Mouse (Mus musculus) liver, embryonic 16.5 days (tissue): ENCODE measurements at regions not wholly inside any gene's neighbourhood (a gene's known extent, or its start where the extent isn't known, plus 50 kb on each side); places are given as distances from the start of the nearest gene placed in this dataset.

Experiments used
- ATAC-seq: fragments of 200-750 bp; cut with Nextera tagmentation; 2 replicates; pipeline ENCODE4 v1.8.0; 2017; ENCODE audit warnings: low read depth, mild to moderate bottlenecking, moderate number of reproducible peaks, moderate library complexity
- H3K27ac ChIP-seq: fragments of 300-500 bp; sonication (generic); 2 replicates; pipeline ENCODE4 v1.5.1; 2014; ENCODE audit warnings: mild to moderate bottlenecking, low read length
- H3K27me3 ChIP-seq: fragments of 300-500 bp; sonication (generic); 2 replicates; pipeline ENCODE4 v1.6.1; 2014; ENCODE audit warnings: low read depth, low read length, mixed read lengths; ENCODE audit not compliant: control insufficient read depth, insufficient read depth
- H3K36me3 ChIP-seq: fragments of 300-500 bp; sonication (generic); 2 replicates; pipeline ENCODE4 v1.6.1; 2014; ENCODE audit warnings: mild to moderate bottlenecking; ENCODE audit not compliant: control insufficient read depth, insufficient read depth
- H3K4me1 ChIP-seq: fragments of 300-500 bp; sonication (generic); 2 replicates; pipeline ENCODE4 v1.6.1; 2014; ENCODE audit warnings: low read depth, low read length, mixed read lengths; ENCODE audit not compliant: control insufficient read depth
- H3K4me2 ChIP-seq: fragments of 300-500 bp; sonication (generic); 2 replicates; pipeline ENCODE4 v1.6.1; 2014; ENCODE audit warnings: low read depth, low read length, mixed read lengths
- H3K4me3 ChIP-seq: fragments of 300-500 bp; sonication (generic); 2 replicates; pipeline ENCODE4 v1.5.1; 2014; ENCODE audit warnings: low read depth, mild to moderate bottlenecking, low read length
- H3K9ac ChIP-seq: fragments of 300-500 bp; sonication (generic); 2 replicates; pipeline ENCODE4 v1.6.1; 2014; ENCODE audit warnings: low read depth, low read length
- H3K9me3 ChIP-seq: fragments of 300-500 bp; sonication (generic); replicated peaks from 2 replicates; pipeline ENCODE4 v1.6.1; 2016; ENCODE audit warnings: low read length; ENCODE audit not compliant: control insufficient read depth
- WGBS: fragments of 180-500 bp; shearing (Covaris S2); extraction: QIAGEN DNeasy Blood & Tissue Kit; methylation state at CpG from one replicate; pipeline ENCODE4 v1.1.7; 2014; ENCODE audit not compliant: insufficient replicate concordance; 5-methylcytosine and 5-hydroxymethylcytosine counted together

DNA sequence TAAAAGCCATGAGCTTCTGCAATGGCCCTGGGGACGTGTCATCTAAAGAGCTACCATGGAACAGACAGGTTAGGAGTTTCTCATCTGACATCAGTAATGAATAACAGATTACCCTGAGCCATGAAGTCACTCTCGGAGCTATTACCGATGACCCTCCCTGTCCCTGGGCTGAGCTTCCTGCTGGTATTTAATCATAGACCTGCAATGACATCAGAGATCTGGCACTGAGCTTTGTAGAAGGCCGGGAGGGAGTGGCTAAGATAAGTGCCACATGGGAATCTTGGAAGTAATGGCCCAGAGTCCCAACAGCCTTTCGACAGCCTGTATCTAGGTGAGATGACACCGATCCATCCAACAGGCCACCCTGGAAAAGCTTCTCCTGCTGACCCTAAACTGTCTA is 271.3 kb upstream of the Nfe2l3 start:
- H3K9me3 ChIP-seq, result no peaks in the 10 kb centered on the region
- WGBS, result 65% methylated on average over 6 of the region's 6 CpGs

GRCm38 (mm10) chr6:51162208-51163082 is 270.0 kb upstream of the Nfe2l3 start:
- Histone ChIP-seq H3K36me3 (no peaks in the 10 kb centered on the region), H3K9me3 (no peaks in the 10 kb centered on the region), H3K9ac (no peak overlapping the region), H3K27me3 (no peaks in the 10 kb centered on the region), H3K4me1 (no peaks in the 10 kb centered on the region), H3K4me2 (no peak overlapping the region), H3K4me3 (no peak overlapping the region), H3K27ac (no peak overlapping the region)
- 62% methylated on average over 14 of the region's 14 CpGs for WGBS
- no peak for ATAC-seq

More for the DNA sequence above, 271.3 kb upstream of the Nfe2l3 start:
- no peak for ATAC-seq
- Histone ChIP-seq H3K9ac (no peak overlapping the region), H3K4me3 (no peak overlapping the region), H3K4me1 (no peaks in the 10 kb centered on the region), H3K27me3 (no peaks in the 10 kb centered on the region), H3K27ac (no peak overlapping the region), H3K4me2 (no peak overlapping the region), H3K36me3 (no peaks in the 10 kb centered on the region)

DNA sequence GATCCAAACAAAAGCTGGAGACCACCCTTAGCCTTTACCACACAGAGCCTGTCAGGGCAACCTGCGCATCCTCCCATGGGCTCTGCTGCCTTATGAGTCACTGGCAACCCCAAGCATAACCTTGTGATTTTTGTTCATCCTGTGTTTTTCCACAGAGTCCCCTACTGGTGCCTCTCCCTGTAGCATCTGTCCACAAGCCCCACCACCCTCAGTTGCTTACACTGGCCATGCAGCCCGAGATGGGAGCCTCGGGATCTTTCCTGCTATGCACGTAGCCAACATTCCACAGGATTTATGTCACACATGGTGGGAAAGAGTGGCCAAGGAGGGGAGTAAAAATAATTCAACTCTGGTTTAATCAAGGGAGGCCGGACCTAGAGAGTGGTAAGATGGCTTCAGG is 269.2 kb upstream of the Nfe2l3 start:
- no peak for ATAC-seq

DNA sequence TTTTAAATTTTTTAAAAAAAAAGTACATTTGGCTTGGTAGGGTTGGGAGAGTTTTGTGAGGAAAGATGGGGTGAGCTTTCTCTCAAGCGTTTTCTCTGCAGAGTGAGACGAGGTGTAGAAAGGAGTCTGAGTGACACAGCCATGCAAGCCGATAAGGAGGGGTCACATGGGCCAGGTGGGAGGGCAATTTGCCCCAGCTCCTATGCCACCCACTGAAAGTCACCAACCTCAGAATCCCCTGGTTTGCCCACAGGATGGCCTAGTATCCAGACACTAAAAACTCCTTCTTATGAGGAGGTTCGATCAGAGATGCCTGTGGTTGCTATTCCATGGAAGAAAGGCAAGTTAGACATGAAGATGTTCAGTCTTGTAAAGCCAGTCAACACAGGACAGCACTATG is 268.6 kb upstream of the Nfe2l3 start:
- WGBS, result 61% methylated on average over 4 of the region's 4 CpGs
- H3K9me3 ChIP-seq, result no peaks in the 10 kb centered on the region
- H3K4me1 ChIP-seq, result peaks cover 5% of the 10 kb centered on the region; the same call in 1 of the 2 replicates
- H3K9ac ChIP-seq, result no peak overlapping the region
- no peak overlapping the region for H3K27ac ChIP-seq
- H3K4me3 ChIP-seq, result no peak overlapping the region
- ATAC-seq, result no peak
- peaks cover 12% of the 10 kb centered on the region for H3K27me3 ChIP-seq
- H3K4me2 ChIP-seq, result no peak overlapping the region
- H3K36me3 ChIP-seq, result no peaks in the 10 kb centered on the region

More for the DNA sequence above, 269.2 kb upstream of the Nfe2l3 start:
- 53% methylated on average over 5 of the region's 5 CpGs for WGBS
- H3K4me2 ChIP-seq, result no peak overlapping the region
- no peaks in the 10 kb centered on the region for H3K4me1 ChIP-seq
- peaks cover 6% of the 10 kb centered on the region for H3K27me3 ChIP-seq
- H3K9ac ChIP-seq, result no peak overlapping the region
- no peak overlapping the region for H3K27ac ChIP-seq
- H3K4me3 ChIP-seq, result no peak overlapping the region
- H3K36me3 ChIP-seq, result no peaks in the 10 kb centered on the region
- no peaks in the 10 kb centered on the region for H3K9me3 ChIP-seq

DNA sequence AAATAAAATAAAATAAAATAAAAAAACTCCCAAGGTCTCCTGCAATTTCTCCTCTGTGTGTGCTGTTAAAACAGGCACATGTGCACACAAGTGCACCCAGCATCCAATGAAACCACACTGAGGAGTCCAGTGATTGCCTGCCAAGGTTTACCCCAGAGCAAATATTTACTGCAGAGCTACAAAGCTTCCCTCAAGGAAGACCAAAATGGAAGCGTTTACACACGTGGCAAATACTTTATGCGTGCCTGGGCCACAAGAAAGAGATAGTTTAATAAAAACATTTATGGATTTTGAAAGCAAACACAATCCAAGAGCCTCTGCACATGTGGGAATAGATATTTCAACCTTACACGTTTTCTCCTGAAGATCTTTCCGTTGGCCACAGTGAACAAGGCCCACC is 265.4 kb upstream of the Nfe2l3 start:
- Histone ChIP-seq H3K9ac (no peak overlapping the region), H3K27me3 (peaks cover 31% of the 10 kb centered on the region), H3K9me3 (no peaks in the 10 kb centered on the region; the same call in 1 of the 2 replicates), H3K27ac (no peak overlapping the region), H3K4me2 (no peak overlapping the region), H3K4me3 (no peak overlapping the region), H3K4me1 (peaks cover 14% of the 10 kb centered on the region), H3K36me3 (no peaks in the 10 kb centered on the region)
- 67% methylated on average over 5 of the region's 5 CpGs for WGBS
- no peak for ATAC-seq

- peak overlapping the region; percentile 60; the same call in 1 of the 2 replicates for H3K4me2 ChIP-seq
- H3K4me1 ChIP-seq, result peaks cover 14% of the 10 kb centered on the region
- H3K27me3 ChIP-seq, result peaks cover 42% of the 10 kb centered on the region
- 4% methylated on average over 11 of the region's 11 CpGs for WGBS
- no peak overlapping the region for H3K27ac ChIP-seq
- no peaks in the 10 kb centered on the region; the same call in 1 of the 2 replicates for H3K9me3 ChIP-seq
- ATAC-seq, result peak; percentile 18; the same call in 1 of the 2 replicates
- no peak overlapping the region for H3K9ac ChIP-seq
- no peaks in the 10 kb centered on the region for H3K36me3 ChIP-seq
- 0 out of 2 replicates have a peak overlapping the region, but pooled peaks have one; percentile 6 for H3K4me3 ChIP-seq
Measured at GRCm38 (mm10) chr6:51168048-51168447, 264.4 kb upstream of the Nfe2l3 start.

DNA sequence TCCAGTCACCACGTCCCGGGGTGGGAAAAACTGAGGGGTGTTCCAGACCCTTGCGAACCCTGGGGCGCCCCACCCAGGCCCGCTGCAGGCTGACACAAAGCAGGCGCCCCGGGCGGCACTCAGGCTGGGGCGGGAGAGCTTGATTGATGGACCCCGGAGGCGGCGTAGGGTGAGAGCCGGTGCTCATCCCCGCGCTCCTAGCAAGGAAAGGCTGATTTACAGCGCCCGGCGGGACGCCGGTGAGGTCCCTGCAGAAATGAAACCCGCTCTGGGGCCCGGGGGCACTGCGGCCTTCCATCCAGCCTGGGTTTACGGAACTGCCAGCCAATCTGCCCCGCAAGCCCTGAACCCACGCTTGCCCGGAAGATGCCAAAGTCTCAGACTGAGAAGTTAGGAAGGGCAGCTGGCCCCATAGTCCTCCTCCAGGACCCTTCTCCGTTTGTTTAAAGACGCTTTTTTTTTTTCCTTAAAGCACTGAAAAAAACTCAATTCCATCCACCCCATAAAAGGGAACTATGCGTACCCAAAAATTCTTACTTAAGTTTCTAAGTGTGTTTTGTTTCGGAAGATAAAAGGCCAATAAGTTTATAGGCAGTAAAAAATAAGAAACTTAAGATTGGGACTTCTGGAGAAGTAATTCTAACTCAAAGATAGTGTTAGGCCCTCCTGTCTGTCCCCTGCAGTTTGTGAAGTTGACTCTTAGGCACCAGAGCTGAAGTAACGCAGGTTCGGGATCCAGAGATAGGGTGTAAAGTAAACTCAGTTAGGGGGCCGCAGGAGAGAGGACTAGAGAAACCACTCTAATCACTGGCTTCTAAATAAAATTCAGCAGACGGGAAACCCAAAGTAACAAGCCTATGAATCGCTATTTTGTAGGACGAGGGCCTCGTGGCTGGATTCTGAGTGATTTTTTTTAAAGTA is 263.4 kb upstream of the Nfe2l3 start:
- ATAC-seq, result no peak
- Histone ChIP-seq H3K27ac (no peak overlapping the region; the same call in 1 of the 2 replicates), H3K4me2 (peak overlapping the region; percentile 60), H3K4me1 (peaks cover 14% of the 10 kb centered on the region), H3K9ac (peak overlapping the region; percentile 64), H3K4me3 (peak overlapping the region; percentile 59), H3K36me3 (no peaks in the 10 kb centered on the region), H3K27me3 (peaks cover 51% of the 10 kb centered on the region), H3K9me3 (no peaks in the 10 kb centered on the region; the same call in 1 of the 2 replicates)
- WGBS, result 7% methylated on average over 37 of the region's 38 CpGs

DNA sequence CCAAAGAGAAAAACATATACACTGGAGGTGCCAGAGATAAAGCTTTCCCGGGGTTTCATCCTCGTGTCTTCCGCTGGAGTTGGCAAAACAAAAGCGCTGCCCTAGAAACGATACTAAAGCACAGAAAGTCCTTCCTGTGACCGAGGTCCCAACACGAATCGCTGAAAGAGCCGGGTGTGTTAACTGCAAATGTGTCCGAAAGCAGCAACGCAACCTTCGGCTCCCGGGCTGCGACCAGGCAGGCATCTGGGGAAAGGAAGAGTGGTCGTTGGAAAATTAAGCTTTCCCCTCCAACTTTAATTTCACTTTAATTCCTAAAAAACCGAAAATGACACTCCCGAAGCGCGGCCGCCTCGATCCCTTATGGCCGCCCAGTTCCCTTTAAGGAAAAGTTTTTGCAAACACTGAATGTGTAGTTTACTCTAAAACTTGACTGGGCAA is 262.5 kb upstream of the Nfe2l3 start:
- Histone ChIP-seq H3K9ac (0 out of 2 replicates have a peak overlapping the region, but pooled peaks have one; percentile 17), H3K4me1 (peaks cover 14% of the 10 kb centered on the region), H3K9me3 (no peaks in the 10 kb centered on the region; the same call in 1 of the 2 replicates), H3K36me3 (no peaks in the 10 kb centered on the region), H3K27me3 (peaks cover 61% of the 10 kb centered on the region), H3K27ac (peak overlapping the region; percentile 74), H3K4me3 (peak overlapping the region; percentile 47), H3K4me2 (peak overlapping the region; percentile 60)
- 1% methylated on average over 22 of the region's 22 CpGs for WGBS
- ATAC-seq, result no peak
